Mouse (Mus musculus) lung, embryonic 16.5 days (tissue): ENCODE measurements around the gene Ncoa3. TPM values are rescaled to one million over a fixed set of nuclear protein-coding genes. Genes with fewer than 3 reads are reported as not detected.

Source experiments
- ATAC-seq: fragments of 200-750 bp; cut with Nextera tagmentation; 2 replicates; pipeline ENCODE4 v1.8.0; 2017; ENCODE audit warnings: low read depth, mild to moderate bottlenecking, moderate library complexity
- H3K27ac ChIP-seq: fragments of 300-500 bp; sonication (generic); 2 replicates; pipeline ENCODE4 v1.5.1; 2014; ENCODE audit warnings: mild to moderate bottlenecking, control low read depth, low read length
- H3K27me3 ChIP-seq: fragments of 300-500 bp; sonication (generic); 2 replicates; pipeline ENCODE4 v1.6.1; 2014; ENCODE audit warnings: low read depth, low read length, mixed read lengths; ENCODE audit not compliant: control insufficient read depth, insufficient read depth
- H3K36me3 ChIP-seq: fragments of 300-500 bp; sonication (generic); 2 replicates; pipeline ENCODE4 v1.6.1; 2014; ENCODE audit warnings: low read length; ENCODE audit not compliant: control insufficient read depth, insufficient read depth
- H3K4me1 ChIP-seq: fragments of 300-500 bp; sonication (generic); replicated peaks from 2 replicates; pipeline ENCODE4 v1.6.1; 2014; ENCODE audit warnings: low read length, mixed read lengths; ENCODE audit not compliant: control insufficient read depth, insufficient read depth
- H3K4me2 ChIP-seq: fragments of 300-500 bp; sonication (generic); 2 replicates; pipeline ENCODE4 v1.6.1; 2014; ENCODE audit warnings: low read depth, low read length, control low read depth
- H3K4me3 ChIP-seq: fragments of 300-500 bp; sonication (generic); 2 replicates; pipeline ENCODE4 v1.5.1; 2014; ENCODE audit warnings: mild to moderate bottlenecking, low read length, control low read depth
- H3K9ac ChIP-seq: fragments of 300-500 bp; sonication (generic); 2 replicates; pipeline ENCODE4 v1.6.1; 2014; ENCODE audit warnings: low read length, control low read depth
- H3K9me3 ChIP-seq: fragments of 300-500 bp; sonication (generic); 2 replicates; pipeline ENCODE4 v1.6.1; 2016; ENCODE audit warnings: low read length; ENCODE audit not compliant: control insufficient read depth
- WGBS: fragments of 180-500 bp; shearing (Covaris S2); extraction: QIAGEN DNeasy Blood & Tissue Kit; methylation state at CpG from one replicate; pipeline ENCODE4 v1.1.7; 2014; 5-methylcytosine and 5-hydroxymethylcytosine counted together
- polyA plus RNA-seq: library from polyadenylated mRNA; unstranded; fragments of >200 nt; fragmentation: Nextera tagmentation; extraction: Ambion mirVana; gene quantifications from 2 replicates; pipeline ENCODE4 v1.2.1, GENCODE M21; 2015

Gene Ncoa3
- polyA plus RNA-seq, 1 experiment from 2014 or later, result 12.1 TPM

- H3K9ac ChIP-seq, result no peak overlapping the region
- no peak for ATAC-seq
- H3K9me3 ChIP-seq, result no peaks in the 10 kb centered on the region
- no peak overlapping the region for H3K27ac ChIP-seq
- H3K4me2 ChIP-seq, result no peak overlapping the region
- no peaks in the 10 kb centered on the region; the same call in 1 of the 2 replicates for H3K4me1 ChIP-seq
- no peaks in the 10 kb centered on the region for H3K27me3 ChIP-seq
- H3K36me3 ChIP-seq, result no peaks in the 10 kb centered on the region
- 52% methylated on average over 6 of the region's 6 CpGs for WGBS
- H3K4me3 ChIP-seq, result no peak overlapping the region
Observed at GRCm38 (mm10) chr2:165981248-165981977, 11.0 kb upstream of the Ncoa3 start.

GRCm38 (mm10) chr2:165982512-165983389 lies 9.7 kb upstream of the Ncoa3 start:
- Histone ChIP-seq H3K27me3 (no peaks in the 10 kb centered on the region), H3K9ac (no peak overlapping the region), H3K4me3 (no peak overlapping the region), H3K27ac (no peak overlapping the region), H3K36me3 (no peaks in the 10 kb centered on the region), H3K4me2 (no peak overlapping the region), H3K4me1 (peaks cover 4% of the 10 kb centered on the region), H3K9me3 (no peaks in the 10 kb centered on the region)
- 52% methylated on average over 16 of the region's 16 CpGs for WGBS
- ATAC-seq, result peak; percentile 41; the same call in 1 of the 2 replicates

GRCm38 (mm10) chr2:165984318-165984717 lies 8.1 kb upstream of the Ncoa3 start:
- Histone ChIP-seq H3K9ac (no peak overlapping the region), H3K4me2 (no peak overlapping the region), H3K27me3 (no peaks in the 10 kb centered on the region), H3K4me1 (peaks cover 4% of the 10 kb centered on the region), H3K4me3 (no peak overlapping the region), H3K27ac (no peak overlapping the region), H3K9me3 (no peaks in the 10 kb centered on the region), H3K36me3 (no peaks in the 10 kb centered on the region)
- 86% methylated on average over 1 of the region's 1 CpGs for WGBS
- ATAC-seq, result no peak

DNA sequence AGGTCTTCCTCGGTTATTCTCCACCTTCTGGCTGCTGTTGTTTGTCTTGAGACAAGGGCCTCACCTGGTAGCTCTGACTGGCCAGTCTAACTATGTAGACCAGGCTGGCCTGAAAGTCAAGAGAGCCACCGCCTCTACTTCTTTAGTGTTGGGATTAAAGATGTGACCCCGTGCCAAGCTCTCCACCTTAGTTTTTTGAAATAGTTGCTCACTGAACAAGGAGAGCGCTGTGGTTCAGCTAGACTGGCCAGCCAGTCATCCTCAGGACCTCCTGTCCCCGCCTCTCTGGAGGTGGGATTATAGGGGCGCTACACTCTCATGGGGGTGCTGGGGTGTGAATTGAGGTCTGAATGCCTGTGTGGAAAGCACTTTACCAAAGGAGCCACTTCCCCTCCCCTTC lies 7.5 kb upstream of the Ncoa3 start:
- no peak for ATAC-seq
- 87% methylated on average over 6 of the region's 6 CpGs for WGBS
- H3K27me3 ChIP-seq, result no peaks in the 10 kb centered on the region

GRCm38 (mm10) chr2:165985581-165985980 lies 6.9 kb upstream of the Ncoa3 start:
- Histone ChIP-seq H3K4me2 (no peak overlapping the region), H3K27me3 (no peaks in the 10 kb centered on the region), H3K36me3 (no peaks in the 10 kb centered on the region), H3K9ac (no peak overlapping the region), H3K27ac (no peak overlapping the region), H3K9me3 (no peaks in the 10 kb centered on the region), H3K4me3 (no peak overlapping the region), H3K4me1 (peaks cover 4% of the 10 kb centered on the region)
- WGBS, result 85% methylated on average over 11 of the region's 11 CpGs
- ATAC-seq, result no peak

More for the DNA sequence above, 7.5 kb upstream of the Ncoa3 start:
- H3K36me3 ChIP-seq, result no peaks in the 10 kb centered on the region
- H3K4me2 ChIP-seq, result no peak overlapping the region
- H3K4me1 ChIP-seq, result peaks cover 4% of the 10 kb centered on the region
- no peaks in the 10 kb centered on the region for H3K9me3 ChIP-seq
- H3K27ac ChIP-seq, result no peak overlapping the region
- H3K4me3 ChIP-seq, result no peak overlapping the region
- no peak overlapping the region for H3K9ac ChIP-seq

GRCm38 (mm10) chr2:165986921-165987453 lies 5.4 kb upstream of the Ncoa3 start:
- H3K27ac ChIP-seq, result peak overlapping the region; percentile 95
- no peaks in the 10 kb centered on the region for H3K36me3 ChIP-seq
- H3K4me1 ChIP-seq, result peaks cover 4% of the 10 kb centered on the region
- H3K9me3 ChIP-seq, result no peaks in the 10 kb centered on the region
- WGBS, result 2% methylated on average over 23 of the region's 23 CpGs
- peak overlapping the region; percentile 55 for H3K4me3 ChIP-seq
- H3K27me3 ChIP-seq, result no peaks in the 10 kb centered on the region
- peak; percentile 82 for ATAC-seq
- H3K4me2 ChIP-seq, result peak overlapping the region; percentile 78
- H3K9ac ChIP-seq, result peak overlapping the region; percentile 71

GRCm38 (mm10) chr2:165993173-165993900 lies 901 bp downstream of the Ncoa3 start:
- Histone ChIP-seq H3K4me3 (peak overlapping the region; percentile 89), H3K4me1 (peaks cover 5% of the 10 kb centered on the region), H3K27ac (no peak overlapping the region), H3K36me3 (no peaks in the 10 kb centered on the region), H3K9ac (peak overlapping the region; percentile 96), H3K9me3 (no peaks in the 10 kb centered on the region), H3K4me2 (peak overlapping the region; percentile 85), H3K27me3 (no peaks in the 10 kb centered on the region)
- WGBS, result 2% methylated on average over 33 of the region's 35 CpGs
- ATAC-seq, result peak; percentile 36

GRCm38 (mm10) chr2:165994341-165994740 lies 1.9 kb downstream of the Ncoa3 start:
- H3K4me2 ChIP-seq, result no peak overlapping the region
- H3K9me3 ChIP-seq, result no peaks in the 10 kb centered on the region
- no peak overlapping the region for H3K9ac ChIP-seq
- H3K4me3 ChIP-seq, result no peak overlapping the region
- no peak overlapping the region for H3K27ac ChIP-seq
- ATAC-seq, result no peak
- H3K4me1 ChIP-seq, result peaks cover 9% of the 10 kb centered on the region
- H3K27me3 ChIP-seq, result no peaks in the 10 kb centered on the region
- 93% methylated on average over 4 of the region's 4 CpGs for WGBS
- no peaks in the 10 kb centered on the region for H3K36me3 ChIP-seq
